Mouse (Mus musculus) thymus, adult 2 months (tissue): Measurements from ENCODE around the gene Hoxa1.

ENCODE experiments used
- CTCF ChIP-seq: fragments of 200-500 bp; IDR thresholded peaks from 2 replicates; pipeline ENCODE4 v1.5.1; 2012; ENCODE audit warnings: mild to moderate bottlenecking, control low read depth, low read length, moderate library complexity, borderline replicate concordance; ENCODE audit not compliant: control insufficient read depth, poor library complexity, insufficient read depth; ENCODE audit errors: extremely low read depth
- POLR2A ChIP-seq: fragments of 200-500 bp; IDR thresholded peaks from 2 replicates; pipeline ENCODE4 v1.6.1; 2012; ENCODE audit warnings: mild to moderate bottlenecking, low read length, control low read depth, moderate library complexity; ENCODE audit not compliant: control insufficient read depth, poor library complexity, insufficient read depth; ENCODE audit errors: extremely low read depth

DNA sequence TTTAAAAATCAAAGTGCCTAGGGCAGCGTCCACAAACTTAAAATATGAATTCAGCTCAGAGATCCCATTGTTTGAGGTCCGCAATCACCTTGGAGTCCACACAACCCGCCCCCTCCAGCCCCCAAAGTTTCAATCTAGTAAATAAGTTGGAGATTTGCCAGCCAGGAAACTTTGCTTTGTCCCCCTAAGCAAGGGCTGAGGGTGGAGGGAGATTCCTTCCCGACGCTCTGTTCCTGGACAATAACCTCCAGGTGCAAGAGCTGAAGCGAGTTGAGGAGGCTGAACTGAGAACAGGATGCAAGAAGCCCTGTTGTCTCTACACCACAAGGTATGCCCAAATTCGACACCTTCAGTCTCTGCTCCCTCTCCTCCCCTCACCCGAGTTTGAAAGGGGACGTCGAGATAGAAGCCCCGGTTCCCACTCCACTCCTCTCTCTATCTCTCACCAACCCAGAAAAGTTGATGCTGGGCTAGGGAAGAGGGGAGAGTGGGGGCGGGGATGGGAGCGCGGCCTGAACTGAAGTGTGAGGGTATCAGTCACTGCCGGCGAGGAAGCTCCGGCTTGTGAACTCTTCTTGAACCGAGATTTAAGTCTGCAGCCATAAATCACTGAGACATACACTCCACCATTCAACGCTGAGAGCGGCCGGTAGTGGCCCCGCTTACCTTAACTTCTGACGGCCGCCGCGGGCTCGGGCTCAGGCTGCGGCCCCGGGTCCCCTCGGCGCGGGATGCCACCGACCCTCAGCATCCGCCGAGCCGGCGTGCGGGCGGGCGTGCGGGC lies 17.0 kb upstream of the Hoxa1 start:
- TF ChIP-seq CTCF = no peak
- TF ChIP-seq POLR2A = no peak
